Mouse (Mus musculus) thymus, postnatal 0 days (tissue): ENCODE results near the gene Asb2. TPM values are rescaled to one million over a fixed set of nuclear protein-coding genes. Genes with fewer than 3 reads are reported as not detected.

ENCODE experiments used
- DNase-seq: peaks from one replicate; pipeline ENCODE4 v3.0.0-alpha.2; 2015; ENCODE audit warnings: low spot score
- polyA plus RNA-seq: library from polyadenylated mRNA; unstranded; fragments of >200 nt; fragmentation: Nextera tagmentation; extraction: Ambion mirVana; gene quantifications from 2 replicates; pipeline ENCODE4 v1.2.1, GENCODE M21; 2015

The Asb2 gene
- polyA plus RNA-seq, 1 experiment from 2014 or later, result 5.6 TPM

- DNase-seq, result peak; percentile 94
Measured at GRCm38 (mm10) chr12:103325156-103325857, 30.5 kb downstream of the Asb2 start.

- peak; percentile 45 for DNase-seq
Measured at GRCm38 (mm10) chr12:103322801-103323200, 33.0 kb downstream of the Asb2 start.

- DNase-seq, result no peak
Measured at GRCm38 (mm10) chr12:103315831-103316545, 39.8 kb downstream of the Asb2 start.

- no peak for DNase-seq
Measured at GRCm38 (mm10) chr12:103314640-103315361, 41.0 kb downstream of the Asb2 start.

GRCm38 (mm10) chr12:103313871-103314639 is 41.7 kb downstream of the Asb2 start:
- no peak for DNase-seq

GRCm38 (mm10) chr12:103313274-103313673 is 42.5 kb downstream of the Asb2 start:
- no peak for DNase-seq

- DNase-seq, result no peak
Measured at GRCm38 (mm10) chr12:103311921-103312320, 43.9 kb downstream of the Asb2 start.

- no peak for DNase-seq
Measured at GRCm38 (mm10) chr12:103310744-103311267, 45.0 kb downstream of the Asb2 start, which contains the start of gene Fam181a. Gene Fam181a, plus strand, starts transcription at chr12:103310975.

GRCm38 (mm10) chr12:103306720-103307119 is 49.1 kb downstream of the Asb2 start:
- DNase-seq, result peak; percentile 36

- DNase-seq, result no peak
Measured at GRCm38 (mm10) chr12:103306224-103306623, 49.6 kb downstream of the Asb2 start.

GRCm38 (mm10) chr12:103302960-103303359 is 52.8 kb downstream of the Asb2 start:
- no peak for DNase-seq

GRCm38 (mm10) chr12:103301645-103302044 is 54.2 kb downstream of the Asb2 start:
- peak; percentile 35 for DNase-seq

GRCm38 (mm10) chr12:103300493-103300892 is 55.3 kb downstream of the Asb2 start:
- no peak for DNase-seq

- DNase-seq, result no peak
Measured at GRCm38 (mm10) chr12:103296292-103296691, 59.5 kb downstream of the Asb2 start.

- DNase-seq, result no peak
Measured at GRCm38 (mm10) chr12:103292366-103292765, 63.4 kb downstream of the Asb2 start.

- no peak for DNase-seq
Measured at GRCm38 (mm10) chr12:103287276-103287675, 68.5 kb downstream of the Asb2 start.

- DNase-seq, result no peak
Measured at GRCm38 (mm10) chr12:103283411-103283810, 72.4 kb downstream of the Asb2 start.

- no peak for DNase-seq
Measured at GRCm38 (mm10) chr12:103282936-103283335, 72.9 kb downstream of the Asb2 start.

GRCm38 (mm10) chr12:103281912-103282311 is 73.9 kb downstream of the Asb2 start:
- no peak for DNase-seq

GRCm38 (mm10) chr12:103281491-103281890 is 74.3 kb downstream of the Asb2 start:
- DNase-seq, result no peak

GRCm38 (mm10) chr12:103276422-103276821 is 79.4 kb downstream of the Asb2 start:
- DNase-seq, result no peak
